Mouse (Mus musculus) neutrophil, adult 5-6 weeks (primary cell): ENCODE measurements around the gene Lce1f. TPM values are rescaled to one million over a fixed set of nuclear protein-coding genes. Genes with fewer than 3 reads are reported as not detected.

Experiments used
- ATAC-seq: fragments of 151-379, 151-347 bp; 2 replicates; pipeline ENCODE4 v1.8.0; 2017; ENCODE audit warnings: mild to moderate bottlenecking, moderate TSS enrichment; ENCODE audit not compliant: insufficient number of reproducible peaks, poor library complexity, low FRiP score, severe bottlenecking; ENCODE audit errors: extremely low read depth
- total RNA-seq: library from RNA; stranded (forward); fragments of 200-1000 nt; gene quantifications from 2 replicates; pipeline ENCODE4 v1.2.3, GENCODE M21; 2017

Lce1f gene
- not detected in 2 replicates for total RNA-seq

DNA sequence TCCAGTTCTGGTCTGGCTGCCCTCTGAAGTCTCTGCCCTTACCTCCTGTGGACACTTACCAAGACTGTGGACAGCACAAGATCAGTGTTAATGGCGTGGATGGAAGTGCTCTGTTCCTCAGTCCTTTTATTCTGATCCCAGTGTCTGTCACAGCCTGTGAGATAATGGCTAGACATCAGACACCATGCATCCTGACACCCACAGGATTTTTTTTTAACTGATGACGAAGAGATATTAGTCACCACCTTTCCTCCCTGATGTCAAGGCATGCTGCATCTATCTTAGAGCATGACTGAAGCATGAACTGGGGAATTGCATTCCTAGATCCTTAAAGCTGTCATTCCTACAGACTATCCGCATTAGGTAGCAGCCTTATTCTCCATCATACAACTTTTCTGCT, at the start of gene Lce1f:
TSS of gene Lce1f (minus strand) at position 101 of the 400 bp plus-strand sequence.
- no peak for ATAC-seq

- no peak for ATAC-seq
Observed at GRCm38 (mm10) chr3:92764965-92765364, 44.8 kb upstream of the Lce1f start, which contains the start of gene Lce1h. TSS of gene Lce1h (minus strand) at chr3:92765065.

DNA sequence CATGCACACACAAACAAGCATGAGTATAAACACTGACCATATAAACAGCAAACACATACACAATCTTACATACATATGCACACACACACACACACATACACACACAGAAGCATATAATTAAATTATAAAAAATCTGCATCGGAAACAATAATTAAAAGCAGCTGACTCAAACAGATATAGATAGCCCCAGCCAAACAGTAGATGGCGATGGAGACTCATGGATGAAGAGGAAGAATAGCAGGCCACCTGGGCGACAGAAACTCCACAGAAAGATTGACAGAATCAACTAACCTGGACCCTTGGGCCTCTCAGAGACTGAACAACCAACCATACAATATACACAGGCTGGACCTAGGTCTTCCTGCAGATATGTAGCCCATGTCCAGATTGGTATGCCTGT, 33.0 kb upstream of the Lce1f start:
- no peak for ATAC-seq

- ATAC-seq = no peak
Observed at GRCm38 (mm10) chr3:92752238-92752637, 32.1 kb upstream of the Lce1f start, which contains the start of gene Lce1g. TSS of gene Lce1g (minus strand) at chr3:92752338.

DNA sequence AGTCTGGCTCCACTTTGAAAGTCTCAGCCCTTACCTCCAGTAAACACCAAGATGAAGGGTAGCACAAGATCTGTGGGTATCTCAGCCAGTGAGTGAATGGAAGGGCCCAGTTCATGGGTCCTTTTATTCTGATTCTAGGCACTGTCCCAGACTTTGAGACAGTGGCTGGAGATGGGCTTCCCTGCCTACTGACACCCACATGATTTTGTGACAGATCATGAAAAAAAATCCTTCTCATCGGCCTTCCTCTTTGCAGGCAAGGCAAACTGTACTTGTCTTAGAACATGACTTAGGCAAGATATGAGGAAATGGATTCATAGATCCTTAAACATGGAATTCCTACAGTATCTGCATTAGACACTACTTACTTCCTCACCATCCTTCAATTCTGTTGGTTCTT, 18.8 kb upstream of the Lce1f start, which contains the start of gene Gm38119:
TSS of gene Gm38119 (minus strand) at position 101 of the 400 bp plus-strand sequence.
- ATAC-seq = no peak

DNA sequence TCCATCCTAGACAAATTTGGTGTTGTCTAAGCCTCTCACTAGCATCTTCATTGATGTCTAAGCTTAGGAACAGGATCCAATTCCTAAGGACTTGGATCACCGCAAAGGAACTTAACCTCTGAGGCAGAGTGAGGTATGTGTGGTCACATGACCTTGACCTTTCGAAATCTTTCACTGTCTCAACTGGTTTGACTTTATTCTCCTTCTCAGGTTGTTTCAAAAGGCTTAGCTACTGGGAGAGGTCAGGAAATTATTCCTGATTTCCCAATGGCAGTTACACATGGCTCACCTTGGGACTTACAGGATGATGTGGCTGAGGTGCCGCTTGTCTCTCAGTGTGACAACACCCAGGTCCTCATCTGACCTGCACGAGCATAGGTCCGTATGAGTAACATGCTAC, 2.5 kb upstream of the Lce1f start:
- ATAC-seq = no peak

- ATAC-seq = no peak
Observed at GRCm38 (mm10) chr3:92715122-92715521, 5.0 kb downstream of the Lce1f start.

DNA sequence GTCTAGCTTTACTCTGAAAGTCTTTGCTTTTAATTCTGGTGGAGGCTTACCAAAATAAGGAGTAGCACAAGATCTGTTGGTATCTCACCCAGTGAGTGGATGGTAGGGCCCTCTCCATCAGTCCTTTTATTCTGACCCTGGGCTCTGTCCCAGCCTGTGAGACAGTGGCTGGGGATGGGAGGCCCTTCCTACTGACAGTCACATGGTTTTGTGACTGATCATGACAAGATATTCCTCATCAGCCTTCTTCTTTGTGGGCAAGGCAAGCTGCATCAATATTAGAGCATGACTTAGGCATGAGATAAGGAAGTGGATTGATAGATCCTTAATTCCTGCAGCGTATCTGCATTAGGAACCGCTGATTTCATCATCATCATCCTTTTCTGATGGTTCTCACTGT, 11.2 kb downstream of the Lce1f start, which contains the start of gene Lce1e:
TSS of gene Lce1e (minus strand) at position 101 of the 400 bp plus-strand sequence.
- no peak for ATAC-seq

GRCm38 (mm10) chr3:92694613-92695012, 25.5 kb downstream of the Lce1f start:
- no peak for ATAC-seq

GRCm38 (mm10) chr3:92691688-92692087, 28.5 kb downstream of the Lce1f start:
- ATAC-seq = no peak

GRCm38 (mm10) chr3:92689154-92689553, 31.0 kb downstream of the Lce1f start:
- peak; percentile 48; the same call in 1 of the 2 replicates for ATAC-seq

GRCm38 (mm10) chr3:92687110-92687509, 33.0 kb downstream of the Lce1f start, which contains the start of gene Lce1d:
TSS of gene Lce1d (minus strand) at chr3:92687210.
- no peak for ATAC-seq

DNA sequence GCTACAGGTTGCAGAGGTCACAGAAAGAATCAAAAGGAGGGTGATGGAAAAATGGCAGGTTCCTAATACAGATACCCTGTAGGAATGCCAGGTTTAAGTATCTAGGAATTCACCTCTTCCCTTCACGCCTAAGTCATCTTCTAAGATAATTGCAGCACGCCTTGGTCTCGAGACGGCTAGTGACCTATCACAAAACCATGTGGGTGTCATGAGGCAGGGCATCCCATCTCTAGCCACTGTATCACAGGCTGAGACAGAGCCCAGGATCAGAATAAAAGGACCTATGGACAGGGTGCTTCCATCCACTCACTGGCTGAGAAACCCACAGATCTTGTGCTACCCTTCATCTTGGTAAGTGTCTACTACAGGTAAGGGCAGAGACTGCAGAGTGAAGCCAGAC, 41.2 kb downstream of the Lce1f start, which contains the start of gene Lce1c:
TSS of gene Lce1c (plus strand) at position 301 of the 400 bp plus-strand sequence.
- ATAC-seq = no peak

GRCm38 (mm10) chr3:92670215-92670614, 49.9 kb downstream of the Lce1f start, which contains the start of gene Lce1a2:
TSS of gene Lce1a2 (minus strand) at chr3:92670315.
- no peak for ATAC-seq

Other genes starting within 250 kb of the Lce1f start
- gene Sprr1a, start 234.5 kb downstream of the Lce1f start, total RNA-seq = not detected in 2 replicates
- not detected in 2 replicates for gene Sprr4, start 219.9 kb downstream of the Lce1f start, total RNA-seq
- 0.98 TPM in 1 of 2 replicates, not detected in the other for gene 2310046K23Rik, start 185.8 kb downstream of the Lce1f start, total RNA-seq
- gene Ivl, start 146.6 kb downstream of the Lce1f start, total RNA-seq = not detected in 2 replicates
- gene Smcp, start 131.4 kb downstream of the Lce1f start, total RNA-seq = not detected in 2 replicates
- gene 2210017I01Rik, start 112.9 kb downstream of the Lce1f start, total RNA-seq = not detected in 2 replicates
- gene Lce6a, start 98.7 kb downstream of the Lce1f start, total RNA-seq = not detected in 2 replicates
- not detected in 2 replicates for gene Lce1a1, start 72.0 kb downstream of the Lce1f start, total RNA-seq
- not detected in 2 replicates for gene Lce1b, start 63.4 kb downstream of the Lce1f start, total RNA-seq
- gene Lce1a2, start 50.0 kb downstream of the Lce1f start, total RNA-seq = not detected in 2 replicates
- gene Lce1c, start 41.1 kb downstream of the Lce1f start, total RNA-seq = not detected in 2 replicates
- not detected in 2 replicates for gene Lce1d, start 33.1 kb downstream of the Lce1f start, total RNA-seq
- gene Lce1e, start 11.3 kb downstream of the Lce1f start, total RNA-seq = not detected in 2 replicates
- gene Gm38119, start 18.7 kb upstream of the Lce1f start, total RNA-seq = not detected in 2 replicates
- not detected in 2 replicates for gene Lce1g, start 32.0 kb upstream of the Lce1f start, total RNA-seq
- gene Lce1h, start 44.7 kb upstream of the Lce1f start, total RNA-seq = not detected in 2 replicates
- gene Lce1i, start 58.5 kb upstream of the Lce1f start, total RNA-seq = not detected in 2 replicates
- not detected in 2 replicates for gene Lce1j, start 70.2 kb upstream of the Lce1f start, total RNA-seq
- not detected in 2 replicates for gene Lce1k, start 87.5 kb upstream of the Lce1f start, total RNA-seq
- gene Kprp, start 106.9 kb upstream of the Lce1f start, total RNA-seq = not detected in 2 replicates
- not detected in 2 replicates for gene Lce1l, start 130.9 kb upstream of the Lce1f start, total RNA-seq
- not detected in 2 replicates for gene 2310050C09Rik, start 149.9 kb upstream of the Lce1f start, total RNA-seq
- not detected in 2 replicates for gene Lce3a, start 205.9 kb upstream of the Lce1f start, total RNA-seq
- gene Lce3b, start 212.6 kb upstream of the Lce1f start, total RNA-seq = not detected in 2 replicates
- not detected in 2 replicates for gene Lce3c, start 224.1 kb upstream of the Lce1f start, total RNA-seq
- not detected in 2 replicates for gene Lce3d, start 237.0 kb upstream of the Lce1f start, total RNA-seq
- gene Lce3e, start 246.7 kb upstream of the Lce1f start, total RNA-seq = not detected in 2 replicates